Mouse (Mus musculus): ENCODE measurements around the gene Fbxo4.

- no peak for TF ChIP-seq ZC3H11A (IDR thresholded peaks at IDR 0.05; ENCODE audit: borderline replicate concordance, low read depth, low read length)
- no peak for TF ChIP-seq HCFC1 (IDR thresholded peaks at IDR 0.05; ENCODE audit: borderline replicate concordance, insufficient read depth, low read length)
- no peak for TF ChIP-seq ZNF384 (IDR thresholded peaks at IDR 0.05; ENCODE audit: low read depth, low read length)
These were observed 9.2 kb downstream of the Fbxo4 start for GRCm38 (mm10) chr15:3970193-3970592.

Measured in ES-E14 (cell line).